Mouse (Mus musculus): Measurements from ENCODE around the gene Aip. TPM values are rescaled to one million over a fixed set of nuclear protein-coding genes. Genes with fewer than 3 reads are reported as not detected.

The Aip gene
- total RNA-seq, 2 experiments from 2014 or later, result 119 to 121 TPM

DNA sequence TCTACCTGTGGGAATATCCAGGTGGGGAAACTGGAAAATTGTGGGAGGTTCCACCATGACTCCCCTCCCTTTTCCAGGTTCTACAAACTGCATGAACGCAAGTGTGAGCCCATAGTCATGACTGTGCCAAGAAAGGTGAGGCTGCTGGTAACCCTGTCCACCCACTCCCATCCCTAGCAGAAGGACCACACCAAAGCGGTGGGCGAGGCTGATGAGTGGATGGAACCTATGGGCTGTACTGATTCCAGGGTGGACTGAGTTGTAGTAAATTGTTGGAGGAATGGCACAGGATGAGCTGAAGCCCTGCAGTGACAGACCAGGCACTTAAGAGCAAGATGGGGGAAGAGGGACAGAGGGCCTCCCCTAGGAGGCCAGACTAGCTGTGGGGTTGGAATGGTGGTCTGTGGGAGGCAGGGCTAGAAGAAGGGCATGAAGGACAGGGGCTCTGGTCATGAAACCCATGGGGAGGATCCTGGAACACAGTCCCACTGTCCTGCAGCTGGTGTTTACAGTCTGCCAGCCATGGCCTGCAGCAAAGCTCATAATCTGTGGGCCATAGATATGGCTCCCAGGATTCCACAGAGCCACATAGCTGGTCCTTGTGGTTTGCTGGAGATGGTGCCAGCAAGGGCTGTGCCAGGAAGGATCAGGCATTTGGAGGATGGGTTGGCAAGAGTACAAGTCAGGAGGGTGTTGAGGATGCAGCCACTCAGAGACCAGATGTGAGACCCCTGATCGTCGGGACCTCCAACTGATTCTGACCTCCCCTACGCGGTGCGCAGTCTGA lies 27.0 kb upstream of the Aip start:
- DNase-seq (ENCODE audit: low spot score in 2 of 2), result no peak

DNA sequence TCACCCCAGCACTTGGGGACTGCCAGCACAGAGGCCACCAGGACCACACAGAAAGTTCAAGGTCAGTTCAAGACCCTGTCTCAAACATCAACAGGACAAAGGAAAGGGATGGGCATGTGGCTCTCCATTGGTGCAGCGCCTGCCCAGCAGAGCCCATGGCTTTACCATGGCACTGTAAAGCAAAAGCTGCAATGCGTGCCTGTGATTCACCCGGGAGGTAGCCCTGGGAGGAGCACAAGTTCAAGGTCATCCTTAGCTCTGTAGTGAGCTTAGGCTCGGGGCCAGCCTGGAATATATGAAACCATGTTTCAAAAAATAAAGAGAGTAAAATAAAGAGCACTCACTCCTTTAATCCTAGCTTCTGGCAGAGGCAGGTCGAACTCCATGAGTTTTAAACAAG lies 26.2 kb upstream of the Aip start:
- no peak for DNase-seq (ENCODE audit: low spot score in 2 of 2)

DNA sequence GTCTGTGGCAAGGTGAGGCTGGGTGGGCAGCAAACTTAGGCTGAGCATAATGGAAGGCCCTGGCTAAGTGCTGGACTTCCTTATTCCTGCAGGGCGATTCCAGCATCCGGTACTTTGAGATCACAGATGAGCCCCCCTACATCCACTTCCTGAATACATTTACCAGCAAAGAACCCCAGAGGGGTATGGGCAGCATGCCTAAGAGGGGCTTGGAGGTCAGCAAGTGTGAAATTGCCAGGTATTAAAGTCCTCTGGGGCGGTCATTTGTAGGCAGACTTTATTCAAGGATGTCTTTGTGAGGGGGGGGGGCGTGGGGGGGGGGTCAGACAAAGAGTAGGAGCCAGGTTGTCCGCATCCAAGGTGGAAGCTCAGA lies 25.8 kb upstream of the Aip start:
- DNase-seq (ENCODE audit: low spot score in 2 of 2), result no peak

DNA sequence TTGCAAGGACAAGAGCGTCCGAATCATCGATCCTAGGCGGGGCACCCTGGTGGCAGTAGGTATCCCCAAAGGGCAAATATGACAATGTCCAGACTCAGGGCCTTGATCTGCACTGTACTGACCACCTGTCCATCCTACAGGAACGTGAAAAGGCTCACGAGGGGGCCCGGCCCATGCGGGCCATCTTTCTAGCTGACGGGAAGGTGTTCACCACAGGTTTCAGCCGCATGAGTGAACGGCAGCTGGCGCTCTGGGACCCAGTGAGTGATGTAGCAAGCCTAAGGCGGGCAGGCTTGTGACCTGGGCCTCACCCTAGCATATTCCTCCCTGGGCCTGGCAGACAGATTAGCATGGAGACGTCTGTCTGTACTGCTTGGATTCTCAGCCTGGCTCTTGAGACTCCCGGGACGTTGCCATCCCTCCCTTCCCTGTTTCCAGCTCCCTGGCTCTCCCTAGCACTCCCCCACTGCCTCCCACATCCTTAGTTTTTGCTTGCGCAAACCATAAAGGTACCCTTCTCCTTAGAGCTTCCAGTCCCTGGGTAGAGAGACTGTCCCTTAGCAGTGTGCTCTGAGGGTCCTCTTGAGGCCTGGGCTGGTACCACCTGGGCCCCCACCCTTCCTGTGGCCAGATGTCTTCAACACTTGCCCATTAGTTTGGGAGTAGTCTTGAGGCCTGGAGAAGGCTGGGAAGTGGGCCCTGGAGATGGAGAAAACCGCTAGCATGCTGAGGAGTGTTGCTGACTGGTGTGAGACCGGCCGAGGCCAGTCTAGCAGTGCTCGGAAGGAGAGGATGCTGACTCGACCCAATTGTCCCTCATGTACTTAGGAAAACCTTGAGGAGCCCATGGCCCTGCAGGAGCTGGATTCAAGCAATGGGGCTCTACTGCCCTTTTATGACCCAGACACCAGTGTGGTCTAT lies 25.2 kb upstream of the Aip start:
- no peak for DNase-seq (ENCODE audit: low spot score in 2 of 2)

DNA sequence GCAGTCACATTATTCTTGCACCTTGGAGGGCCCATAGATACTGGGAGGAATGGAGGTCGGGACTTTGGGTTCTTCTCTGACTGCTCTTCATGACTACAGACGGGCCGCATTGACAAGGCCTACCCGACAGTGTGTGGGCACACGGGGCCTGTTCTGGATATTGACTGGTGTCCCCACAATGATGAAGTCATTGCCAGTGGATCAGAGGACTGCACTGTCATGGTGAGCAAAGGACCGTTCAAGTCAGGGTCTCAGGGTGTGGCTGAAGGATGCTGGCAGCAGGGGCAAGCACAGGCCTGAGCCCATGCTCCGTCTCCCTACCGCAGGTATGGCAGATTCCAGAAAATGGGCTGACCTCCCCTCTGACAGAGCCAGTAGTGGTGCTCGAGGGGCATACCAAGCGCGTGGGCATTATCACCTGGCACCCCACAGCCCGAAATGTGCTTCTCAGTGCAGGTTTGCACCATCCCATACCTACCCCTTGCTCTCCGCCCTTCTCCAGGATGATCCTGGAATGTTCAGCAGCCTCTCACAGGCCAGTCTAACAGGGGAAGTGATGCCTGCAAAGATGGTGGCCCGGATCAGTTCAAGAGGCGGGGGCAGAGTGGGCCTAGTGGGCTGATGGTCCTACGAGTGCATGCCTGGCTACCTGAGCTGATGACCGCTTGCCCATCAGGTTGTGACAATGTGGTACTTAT lies 24.3 kb upstream of the Aip start:
- DNase-seq (ENCODE audit: low spot score in 2 of 2), result no peak

DNA sequence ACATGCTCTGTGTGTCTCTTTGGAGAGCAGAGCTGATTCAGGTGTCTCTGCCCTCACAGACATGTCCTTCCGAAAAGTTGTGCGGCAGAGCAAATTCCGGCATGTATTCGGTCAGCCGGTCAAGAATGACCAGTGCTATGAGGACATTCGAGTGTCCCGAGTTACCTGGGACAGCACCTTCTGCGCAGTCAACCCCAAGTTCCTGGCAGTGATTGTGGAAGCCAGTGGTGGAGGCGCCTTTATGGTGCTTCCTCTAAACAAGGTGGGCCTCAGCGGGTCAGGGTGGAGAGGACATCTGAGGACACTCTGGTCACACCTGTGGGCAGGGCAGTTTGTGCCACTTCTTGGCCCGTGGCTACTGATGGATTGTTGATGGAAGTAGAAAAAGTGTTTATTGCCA lies 23.6 kb upstream of the Aip start:
- no peak for DNase-seq (ENCODE audit: low spot score in 2 of 2)

GRCm38 (mm10) chr19:4148819-4149218 lies 23.2 kb upstream of the Aip start:
- DNase-seq (ENCODE audit: low spot score in 2 of 2), result no peak

GRCm38 (mm10) chr19:4148491-4148806 lies 22.8 kb upstream of the Aip start, which contains the start of gene Coro1b:
Gene Coro1b (plus strand): TSS chr19:4148619.
- peak; percentile 98 for DNase-seq (ENCODE audit: low spot score in 2 of 2)

- DNase-seq (ENCODE audit: low spot score in 2 of 2), result no peak
Observed at GRCm38 (mm10) chr19:4147782-4148490, 22.3 kb upstream of the Aip start.

- DNase-seq (ENCODE audit: low spot score in 2 of 2), result no peak
Observed at GRCm38 (mm10) chr19:4147022-4147405, 21.4 kb upstream of the Aip start.

- DNase-seq (ENCODE audit: low spot score in 2 of 2), result no peak
Observed at GRCm38 (mm10) chr19:4146366-4147021, 20.8 kb upstream of the Aip start.

DNA sequence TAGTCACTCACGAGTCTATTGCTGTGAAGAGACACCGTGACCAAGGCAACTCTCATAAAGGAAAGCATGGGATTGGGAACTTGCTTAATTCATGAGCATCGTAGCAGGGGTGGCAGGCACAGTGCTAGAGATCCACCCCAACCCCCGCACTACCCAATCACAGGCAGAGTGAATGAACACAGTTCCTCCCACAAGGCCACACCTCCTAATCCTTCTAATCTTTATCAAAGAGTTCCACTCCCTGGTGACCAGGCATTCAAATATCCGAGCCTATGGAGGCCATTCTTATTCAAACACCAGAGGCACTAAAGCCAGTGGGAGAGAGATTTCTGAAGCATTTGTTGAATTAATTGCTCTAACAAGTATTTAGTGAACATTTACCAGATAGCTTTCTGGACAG lies 20.3 kb upstream of the Aip start:
- no peak for DNase-seq (ENCODE audit: low spot score in 2 of 2)

- no peak for DNase-seq (ENCODE audit: low spot score in 2 of 2)
Observed at GRCm38 (mm10) chr19:4144550-4145498, 19.2 kb upstream of the Aip start.

DNA sequence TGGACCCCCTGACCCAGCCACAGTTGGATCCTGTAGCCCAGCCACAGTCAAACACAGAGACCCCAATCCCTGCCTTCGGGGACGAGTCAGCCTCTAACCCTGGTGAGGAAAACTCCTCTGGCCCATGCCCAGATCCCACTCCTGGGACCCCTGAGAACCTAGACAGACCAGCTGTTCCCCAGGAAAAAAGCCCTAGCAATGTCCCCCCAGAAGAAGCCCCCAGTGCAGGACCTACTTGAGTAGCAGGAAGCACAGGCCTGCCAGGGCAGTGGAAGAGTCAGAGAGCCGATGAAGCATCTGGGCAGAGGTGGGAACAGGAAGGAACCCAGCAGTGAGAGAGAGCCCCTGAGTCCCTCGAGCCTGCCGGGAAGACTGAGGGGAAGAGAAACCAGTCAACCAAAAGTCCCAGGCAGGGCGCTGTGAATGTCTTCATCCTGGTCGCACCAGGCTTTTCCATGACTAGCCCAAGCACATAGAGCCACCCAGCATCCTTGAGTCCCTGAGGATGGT lies 18.2 kb upstream of the Aip start, which contains the start of gene Cabp4:
Gene Cabp4 (minus strand): TSS at position 275 of the 510 bp plus-strand sequence.
- no peak for DNase-seq (ENCODE audit: low spot score in 2 of 2)

- no peak for DNase-seq (ENCODE audit: low spot score in 2 of 2)
Observed at GRCm38 (mm10) chr19:4142416-4143173, 16.9 kb upstream of the Aip start.

DNA sequence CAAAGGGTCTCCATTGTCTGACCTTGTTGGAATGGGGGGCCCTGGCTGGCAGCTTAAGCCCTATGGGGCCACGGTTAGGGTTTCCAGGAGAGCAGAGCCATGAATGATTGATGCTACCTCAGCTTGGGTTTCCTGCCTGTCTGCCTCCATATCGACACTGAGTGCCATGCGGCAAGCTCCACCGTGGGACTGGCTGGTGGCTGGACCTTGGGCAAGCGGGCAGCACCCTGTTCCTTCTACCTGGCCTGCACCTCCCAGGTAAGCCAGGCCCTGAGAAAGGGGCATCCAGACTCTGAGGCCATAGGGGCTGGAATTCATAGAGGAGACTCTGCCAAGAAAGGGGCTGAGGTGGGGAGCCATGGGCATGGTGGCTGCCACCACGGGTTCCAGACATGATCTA lies 14.5 kb upstream of the Aip start:
- no peak for DNase-seq (ENCODE audit: low spot score in 2 of 2)

DNA sequence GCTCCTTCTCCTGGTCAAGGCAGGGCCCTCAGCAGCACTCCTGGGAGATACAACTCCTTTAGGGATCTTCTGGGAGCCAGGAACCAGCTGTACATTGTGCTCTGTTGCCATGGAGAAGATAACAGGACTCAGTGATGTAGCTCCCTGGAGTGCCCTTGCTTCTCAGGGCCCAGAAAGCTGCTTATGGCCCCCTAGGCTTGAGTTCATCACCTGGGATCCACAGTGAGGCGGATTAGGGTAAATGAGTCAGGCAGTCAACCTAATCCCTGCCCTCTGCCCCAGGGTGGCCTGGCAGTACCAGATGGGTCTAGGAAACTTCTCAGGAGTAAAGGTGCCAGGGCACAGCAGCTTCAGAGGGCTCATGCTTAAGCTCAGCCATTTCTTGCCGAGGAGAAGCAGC lies 13.8 kb upstream of the Aip start, which contains the start of gene Gpr152:
Gene Gpr152 (plus strand): TSS at position 342 of the 400 bp plus-strand sequence.
- no peak for DNase-seq (ENCODE audit: low spot score in 2 of 2)

DNA sequence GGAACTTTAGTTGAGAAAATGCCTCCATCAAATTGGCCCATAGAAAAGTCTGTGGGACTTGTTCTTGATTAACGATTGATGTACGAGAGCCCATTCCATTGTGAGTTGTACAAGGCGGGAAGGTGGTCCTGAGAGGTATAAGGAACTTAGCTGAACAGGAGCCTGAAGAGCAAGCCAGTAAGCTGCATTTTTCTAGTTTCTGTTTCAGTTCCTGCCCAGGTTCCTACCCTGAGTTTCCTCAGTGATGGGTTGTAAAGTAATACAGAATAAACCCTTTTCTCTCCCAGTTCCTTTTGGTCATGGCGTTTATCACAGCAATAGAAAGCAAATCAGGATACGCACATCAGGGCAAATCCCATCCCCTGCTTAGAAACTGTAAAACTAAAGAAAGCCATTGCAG lies 12.3 kb upstream of the Aip start:
- no peak for DNase-seq (ENCODE audit: low spot score in 2 of 2)
